Mouse (Mus musculus) neural tube, embryonic 15.5 days (tissue): ENCODE measurements around the gene Krt71. TPM values are rescaled to one million over a fixed set of nuclear protein-coding genes. Genes with fewer than 3 reads are reported as not detected.
"Not testable (repeated sequence)": the region's sequence is repeated elsewhere in the genome, so short reads cannot be mapped to it uniquely, and the experiment has no call there.

Experiments used
- ATAC-seq: fragments of 200-750 bp; cut with Nextera tagmentation; 2 replicates; pipeline ENCODE4 v1.8.0; 2017; ENCODE audit warnings: mild to moderate bottlenecking, moderate TSS enrichment, moderate library complexity; ENCODE audit not compliant: low FRiP score
- H3K27ac ChIP-seq: fragments of 300-500 bp; sonication (generic); replicated peaks from 2 replicates; pipeline ENCODE4 v1.5.1; 2015; ENCODE audit warnings: mild to moderate bottlenecking, inconsistent platforms
- H3K27me3 ChIP-seq: fragments of 300-500 bp; sonication (generic); replicated peaks from 2 replicates; pipeline ENCODE4 v1.6.1; 2015; ENCODE audit warnings: inconsistent platforms
- H3K36me3 ChIP-seq: fragments of 300-500 bp; sonication (generic); 2 replicates; pipeline ENCODE4 v1.6.1; 2015; ENCODE audit warnings: inconsistent platforms
- H3K4me1 ChIP-seq: fragments of 300-500 bp; sonication (generic); 2 replicates; pipeline ENCODE4 v1.6.1; 2015; ENCODE audit warnings: inconsistent platforms
- H3K4me2 ChIP-seq: fragments of 300-500 bp; sonication (generic); 2 replicates; pipeline ENCODE4 v1.6.1; 2015; ENCODE audit warnings: inconsistent platforms, mild to moderate bottlenecking, moderate library complexity
- H3K4me3 ChIP-seq: fragments of 300-500 bp; sonication (generic); replicated peaks from 2 replicates; pipeline ENCODE4 v1.5.1; 2015; ENCODE audit warnings: mild to moderate bottlenecking, inconsistent platforms
- H3K9ac ChIP-seq: fragments of 300-500 bp; sonication (generic); replicated peaks from 2 replicates; pipeline ENCODE4 v1.6.1; 2015; ENCODE audit warnings: mild to moderate bottlenecking, inconsistent platforms
- H3K9me3 ChIP-seq: fragments of 300-500 bp; sonication (generic); replicated peaks from 2 replicates; pipeline ENCODE4 v1.6.1; 2016; ENCODE audit warnings: inconsistent platforms
- WGBS: fragments of 180-500 bp; shearing (Covaris S2); methylation state at CpG from one replicate; pipeline ENCODE4 v1.1.7; 2015; ENCODE audit warnings: mixed read lengths; 5-methylcytosine and 5-hydroxymethylcytosine counted together
- polyA plus RNA-seq: library from polyadenylated mRNA; unstranded; fragments of >200 nt; fragmentation: Nextera tagmentation; extraction: Ambion mirVana; gene quantifications from 2 replicates; pipeline ENCODE4 v1.2.1, GENCODE M21; 2015

The Krt71 gene
- polyA plus RNA-seq, 1 experiment from 2014 or later, result 0.22 TPM

DNA sequence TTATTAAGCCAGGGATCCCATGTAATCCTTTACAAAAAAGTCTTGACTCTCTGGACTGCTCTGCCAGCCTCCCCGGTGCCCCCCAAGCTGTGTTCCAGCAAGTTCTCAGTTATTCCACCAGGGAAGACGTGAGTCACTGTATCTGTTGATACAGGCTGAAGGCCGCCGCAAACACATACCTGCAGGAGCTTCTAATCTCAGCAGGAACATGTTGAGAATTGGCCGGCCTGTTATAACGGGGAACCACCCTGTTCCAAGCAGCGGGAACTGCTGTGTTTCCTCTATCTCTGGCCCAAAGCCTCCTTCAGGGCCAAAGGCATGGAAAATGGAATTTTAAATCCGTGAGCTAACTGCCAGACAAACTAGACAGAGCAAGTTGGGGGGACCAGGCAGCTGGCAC lies 29.2 kb downstream of the Krt71 start:
- no peak overlapping the region for H3K4me2 ChIP-seq
- H3K27me3 ChIP-seq, result no peaks in the 10 kb centered on the region
- no peak for ATAC-seq
- no peaks in the 10 kb centered on the region for H3K4me1 ChIP-seq
- H3K27ac ChIP-seq, result no peak overlapping the region
- 80% methylated on average over 8 of the region's 8 CpGs for WGBS
- no peaks in the 10 kb centered on the region for H3K36me3 ChIP-seq
- H3K9ac ChIP-seq, result no peak overlapping the region
- H3K4me3 ChIP-seq, result no peak overlapping the region
- no peaks in the 10 kb centered on the region for H3K9me3 ChIP-seq

DNA sequence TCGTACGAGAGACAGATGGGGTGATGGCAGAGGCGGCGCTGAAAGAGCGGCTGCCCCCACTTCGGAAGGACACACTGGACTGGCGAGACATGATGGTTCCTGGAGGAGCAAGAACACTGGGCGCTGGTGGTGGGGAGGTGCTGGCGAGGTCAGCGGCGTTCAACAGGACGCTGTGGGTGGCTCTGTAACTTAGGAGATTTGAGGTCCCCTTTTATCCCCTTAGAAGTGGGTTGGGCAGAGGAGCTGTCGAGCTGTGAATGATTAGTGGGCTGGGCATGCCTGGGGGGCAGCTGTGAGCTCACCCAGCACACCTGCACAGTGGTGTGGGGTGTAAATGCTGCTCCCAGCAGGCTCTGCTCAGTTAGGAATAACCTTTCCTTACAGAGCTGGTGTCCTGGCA lies 30.2 kb downstream of the Krt71 start, which contains the start of gene Krt5:
Krt5 (minus strand) TSS at position 179 of the 400 bp plus-strand sequence.
- no peak for ATAC-seq
- Histone ChIP-seq H3K9me3 (no peaks in the 10 kb centered on the region), H3K36me3 (no peaks in the 10 kb centered on the region), H3K4me2 (no peak within 1 kb of the TSS), H3K4me1 (no peaks in the 10 kb centered on the region), H3K27ac (no peak within 1 kb of the TSS), H3K9ac (no peak within 1 kb of the TSS), H3K27me3 (no peaks in the 10 kb centered on the region), H3K4me3 (no peak within 1 kb of the TSS)
- 64% methylated on average over 13 of the region's 13 CpGs for WGBS

DNA sequence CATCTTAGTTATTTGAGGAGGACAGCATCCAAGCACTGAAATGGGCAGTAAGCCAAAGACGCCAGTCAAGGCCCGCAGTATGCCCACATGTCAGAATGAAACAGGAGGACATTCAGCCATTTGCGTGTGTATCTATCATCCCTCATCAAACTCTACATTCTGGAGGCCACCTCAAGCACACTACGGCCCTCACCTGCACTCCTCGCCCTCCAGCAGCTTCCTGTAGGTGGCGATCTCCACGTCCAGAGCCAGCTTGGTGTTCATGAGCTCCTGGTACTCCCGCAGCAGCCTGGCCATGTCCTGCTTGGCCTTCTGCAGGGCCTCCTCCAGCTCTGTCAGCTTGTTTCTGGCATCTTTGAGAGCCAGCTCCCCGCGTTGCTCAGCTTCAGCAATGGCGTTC lies 34.2 kb downstream of the Krt71 start:
- H3K9ac ChIP-seq, result no peak overlapping the region
- no peaks in the 10 kb centered on the region for H3K4me1 ChIP-seq
- no peaks in the 10 kb centered on the region for H3K9me3 ChIP-seq
- no peak overlapping the region for H3K4me2 ChIP-seq
- H3K27ac ChIP-seq, result no peak overlapping the region
- H3K4me3 ChIP-seq, result no peak overlapping the region
- no peaks in the 10 kb centered on the region for H3K36me3 ChIP-seq
- WGBS, result 70% methylated on average over 11 of the region's 11 CpGs
- no peaks in the 10 kb centered on the region for H3K27me3 ChIP-seq
- no peak for ATAC-seq

DNA sequence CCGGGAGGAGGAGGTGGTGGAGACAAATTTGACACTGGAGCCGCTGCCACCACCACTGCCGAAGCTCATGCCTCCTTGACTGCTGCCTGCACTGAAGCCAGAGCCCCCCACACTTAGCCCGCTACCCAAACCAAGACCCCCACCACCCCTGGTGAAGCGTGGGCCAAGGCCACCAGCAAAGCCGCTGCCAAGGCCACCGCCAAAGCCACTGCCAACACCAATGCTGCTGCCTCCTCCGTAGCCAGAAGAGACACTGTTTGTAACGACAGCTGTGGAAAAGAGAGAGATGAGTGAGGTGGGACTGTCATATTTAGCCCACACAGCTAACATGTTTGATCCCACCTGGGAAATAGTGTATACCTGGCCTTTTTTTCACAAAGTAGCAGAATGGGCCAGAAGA lies 35.5 kb downstream of the Krt71 start:
- Histone ChIP-seq H3K27ac (no peak overlapping the region), H3K4me3 (no peak overlapping the region), H3K27me3 (no peaks in the 10 kb centered on the region), H3K9me3 (no peaks in the 10 kb centered on the region), H3K9ac (no peak overlapping the region), H3K4me1 (no peaks in the 10 kb centered on the region), H3K4me2 (no peak overlapping the region), H3K36me3 (no peaks in the 10 kb centered on the region)
- no peak for ATAC-seq
- WGBS, result 93% methylated on average over 9 of the region's 9 CpGs

DNA sequence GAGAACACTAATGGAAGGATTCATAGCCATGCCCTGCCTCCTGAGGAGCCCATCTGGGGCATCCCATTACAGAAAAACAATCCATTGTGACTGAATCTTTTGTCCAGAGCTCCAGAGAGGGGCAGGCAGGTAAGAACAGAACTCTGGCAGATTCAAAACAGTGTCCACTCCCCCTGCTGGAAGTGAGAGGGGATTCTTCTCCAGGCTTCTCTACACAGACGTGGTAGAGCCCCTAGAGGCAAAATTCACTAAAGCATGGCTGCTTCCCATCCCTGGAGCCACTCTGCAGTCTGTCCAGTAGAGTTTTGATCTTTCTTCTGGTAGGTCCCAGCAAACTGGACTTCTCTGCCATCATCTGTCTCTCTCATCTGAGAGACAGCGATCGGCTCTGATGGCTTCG lies 38.8 kb downstream of the Krt71 start:
- no peaks in the 10 kb centered on the region for H3K9me3 ChIP-seq
- H3K36me3 ChIP-seq, result no peaks in the 10 kb centered on the region
- no peak overlapping the region for H3K27ac ChIP-seq
- no peaks in the 10 kb centered on the region for H3K4me1 ChIP-seq
- no peak for ATAC-seq
- WGBS, result 69% methylated on average over 4 of the region's 4 CpGs
- no peaks in the 10 kb centered on the region for H3K27me3 ChIP-seq
- H3K4me2 ChIP-seq, result no peak overlapping the region
- H3K4me3 ChIP-seq, result no peak overlapping the region
- no peak overlapping the region for H3K9ac ChIP-seq

DNA sequence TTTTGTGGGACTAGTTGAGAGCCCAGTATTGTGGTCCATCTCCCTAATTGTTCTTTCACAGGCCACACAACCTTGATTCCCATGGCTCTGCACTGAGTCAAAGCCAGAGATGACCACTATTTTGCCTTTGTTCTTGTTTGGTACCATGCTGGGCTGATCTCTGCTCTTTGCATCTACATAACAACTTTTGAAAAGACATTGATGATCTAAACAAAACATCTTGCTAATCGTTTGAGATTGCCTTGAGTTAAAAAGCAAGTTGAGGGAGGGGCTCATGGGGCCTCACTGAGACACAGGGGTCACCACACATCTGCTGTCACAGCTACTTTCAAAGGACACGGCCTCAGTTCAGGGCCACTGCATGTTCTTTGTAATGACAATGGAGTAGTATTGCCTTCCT lies 40.5 kb downstream of the Krt71 start:
- Histone ChIP-seq H3K27me3 (no peaks in the 10 kb centered on the region), H3K4me2 (no peak overlapping the region), H3K4me3 (no peak overlapping the region), H3K9ac (no peak overlapping the region), H3K27ac (no peak overlapping the region), H3K36me3 (no peaks in the 10 kb centered on the region), H3K4me1 (no peaks in the 10 kb centered on the region), H3K9me3 (no peaks in the 10 kb centered on the region)
- 7% methylated on average over 2 of the region's 2 CpGs for WGBS
- ATAC-seq, result no peak

DNA sequence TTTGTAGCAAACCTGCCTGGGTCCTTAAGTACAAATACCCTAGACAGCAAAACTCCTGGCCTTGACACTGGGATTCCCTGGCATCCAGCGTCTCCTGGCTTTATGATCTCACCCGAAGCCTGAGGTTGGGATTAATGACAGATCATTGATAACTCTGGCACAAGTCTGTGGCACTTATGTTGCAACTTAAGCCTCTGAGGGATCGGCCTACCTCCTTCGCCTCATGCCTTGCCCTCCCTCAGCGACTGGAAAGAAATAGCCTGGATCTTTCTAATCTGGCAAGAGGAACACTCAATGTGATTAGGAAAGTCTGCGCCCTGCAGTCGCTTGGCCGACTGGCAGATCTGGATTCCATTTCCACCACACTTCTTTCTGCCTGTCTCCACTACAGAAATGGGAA lies 43.0 kb downstream of the Krt71 start:
- no peak for ATAC-seq
- Histone ChIP-seq H3K4me1 (no peaks in the 10 kb centered on the region), H3K36me3 (no peaks in the 10 kb centered on the region), H3K27ac (no peak overlapping the region), H3K9ac (no peak overlapping the region), H3K4me3 (no peak overlapping the region), H3K27me3 (no peaks in the 10 kb centered on the region), H3K9me3 (no peaks in the 10 kb centered on the region), H3K4me2 (no peak overlapping the region)
- 87% methylated on average over 8 of the region's 8 CpGs for WGBS

DNA sequence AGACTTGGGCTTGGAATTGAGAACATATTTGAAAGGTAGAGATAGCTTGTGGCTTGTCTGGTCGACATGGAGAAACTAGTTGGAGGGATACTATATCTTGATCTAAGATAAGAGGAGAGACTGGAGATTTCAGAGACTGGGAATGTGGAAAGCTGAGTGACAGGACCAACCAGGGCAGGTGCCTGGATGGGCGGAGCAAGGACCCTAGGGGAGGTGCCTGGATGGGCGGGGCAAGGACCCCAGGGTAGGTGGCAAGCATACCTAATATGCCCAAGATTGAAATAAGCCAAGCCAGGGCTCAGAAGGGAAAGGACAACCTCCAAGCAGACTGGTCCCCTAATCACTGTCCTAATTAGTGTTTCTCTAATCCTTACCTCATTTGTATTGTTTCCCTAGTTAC lies 43.7 kb downstream of the Krt71 start:
- H3K27me3 ChIP-seq, result no peaks in the 10 kb centered on the region
- H3K9me3 ChIP-seq, result no peaks in the 10 kb centered on the region
- no peak overlapping the region for H3K4me3 ChIP-seq
- no peak overlapping the region for H3K4me2 ChIP-seq
- 71% methylated on average over 3 of the region's 3 CpGs for WGBS
- no peak overlapping the region for H3K27ac ChIP-seq
- ATAC-seq, result no peak
- H3K9ac ChIP-seq, result no peak overlapping the region
- no peaks in the 10 kb centered on the region for H3K4me1 ChIP-seq
- no peaks in the 10 kb centered on the region for H3K36me3 ChIP-seq

DNA sequence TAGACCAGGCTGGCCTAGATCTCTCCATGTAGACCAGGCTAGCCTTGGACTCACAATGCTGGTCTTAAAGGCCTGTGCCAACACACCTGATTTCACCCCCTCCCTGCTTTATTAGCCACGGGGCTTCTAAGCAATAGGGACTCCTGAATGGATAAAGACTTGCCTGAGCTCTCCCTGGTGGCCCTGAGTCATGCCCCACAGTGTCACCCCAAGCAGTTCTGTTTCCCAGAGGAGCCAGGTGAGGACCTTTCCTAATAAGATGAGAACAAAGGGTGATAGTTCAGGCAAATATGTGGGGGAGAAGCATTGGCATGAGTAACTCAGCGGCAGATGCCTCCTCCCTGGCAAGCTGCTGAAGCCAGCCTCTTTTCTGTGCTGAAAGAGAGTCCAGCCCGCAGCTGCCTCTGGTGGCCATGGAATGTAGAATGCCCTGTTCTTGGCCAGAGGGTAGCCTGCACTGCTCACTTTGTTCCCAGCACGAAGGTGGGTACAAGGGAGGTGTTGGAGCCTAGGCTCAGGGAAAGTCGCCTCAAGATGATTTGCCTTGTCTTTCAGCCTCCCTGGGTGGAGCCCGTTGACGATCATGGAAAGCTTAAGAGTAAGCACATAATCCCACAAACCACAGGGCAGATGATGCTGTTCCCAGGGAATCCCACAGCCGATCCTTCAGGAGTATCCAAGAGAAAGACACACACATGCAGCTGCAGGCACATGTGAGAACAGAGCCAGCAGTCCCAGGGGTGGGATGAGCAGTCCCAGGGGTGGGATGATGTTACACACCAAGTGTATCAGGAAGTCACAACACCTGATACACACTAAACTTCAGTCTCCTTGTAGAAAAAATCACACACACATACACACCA lies 45.4 kb downstream of the Krt71 start:
- Histone ChIP-seq H3K9ac (no peak overlapping the region), H3K27ac (no peak overlapping the region), H3K27me3 (no peaks in the 10 kb centered on the region), H3K4me1 (no peaks in the 10 kb centered on the region), H3K4me2 (no peak overlapping the region), H3K4me3 (no peak overlapping the region), H3K9me3 (no peaks in the 10 kb centered on the region), H3K36me3 (no peaks in the 10 kb centered on the region)
- WGBS, result 77% methylated on average over 8 of the region's 8 CpGs
- ATAC-seq, result no peak

DNA sequence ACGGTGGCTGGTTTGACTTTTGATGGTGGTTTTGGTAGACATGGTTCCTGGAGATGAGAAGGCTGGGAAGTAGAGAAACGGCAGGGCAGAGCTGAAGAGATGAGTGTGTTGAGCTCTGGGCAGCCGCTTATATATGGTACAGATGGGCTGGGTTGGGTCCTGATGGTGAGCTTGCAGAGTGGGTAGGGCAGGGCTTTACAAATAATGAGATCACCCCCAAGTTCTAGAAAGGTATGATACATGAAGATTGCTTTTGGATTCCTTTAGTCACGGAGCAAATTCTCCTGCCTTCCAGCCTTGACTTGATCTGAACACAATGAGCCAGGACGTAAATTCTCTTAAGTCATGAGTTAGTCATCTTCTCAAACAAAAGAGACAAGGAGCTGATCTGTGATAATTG lies 48.7 kb downstream of the Krt71 start, which contains the start of gene Krt6a:
Krt6a (minus strand) TSS at position 101 of the 400 bp plus-strand sequence.
- no peaks in the 10 kb centered on the region for H3K27me3 ChIP-seq
- no peaks in the 10 kb centered on the region for H3K9me3 ChIP-seq
- H3K9ac ChIP-seq, result no peak within 1 kb of the TSS
- H3K4me3 ChIP-seq, result no peak within 1 kb of the TSS
- H3K36me3 ChIP-seq, result no peaks in the 10 kb centered on the region
- 86% methylated on average over 5 of the region's 5 CpGs for WGBS
- H3K27ac ChIP-seq, result no peak within 1 kb of the TSS
- no peak within 1 kb of the TSS for H3K4me2 ChIP-seq
- ATAC-seq, result no peak
- H3K4me1 ChIP-seq, result no peaks in the 10 kb centered on the region

DNA sequence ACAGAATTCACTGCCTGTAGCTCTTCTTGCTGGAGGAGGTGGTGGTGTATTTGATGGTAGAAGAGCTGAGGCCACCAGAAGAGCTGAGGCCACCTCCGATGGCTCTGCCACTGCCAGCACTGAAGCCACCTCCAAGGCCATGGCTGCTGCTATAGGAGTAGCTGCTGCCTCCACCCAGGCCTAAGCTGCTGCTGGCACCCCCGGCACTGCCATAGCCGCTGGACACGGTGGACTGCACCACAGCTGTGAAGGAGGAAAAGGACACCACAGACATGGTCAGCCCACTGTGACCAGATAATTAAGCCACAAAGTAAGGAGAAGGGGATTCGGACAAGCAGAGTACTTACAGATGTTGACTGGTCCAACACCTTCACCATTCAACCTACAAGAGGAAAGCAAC lies 52.4 kb downstream of the Krt71 start:
- not testable (repeated sequence) for H3K4me2 ChIP-seq, H3K9me3 ChIP-seq, H3K9ac ChIP-seq, H3K36me3 ChIP-seq, H3K27me3 ChIP-seq, H3K27ac ChIP-seq, H3K4me3 ChIP-seq, ATAC-seq, H3K4me1 ChIP-seq
- whole genome bisulfite sequencing, result 95% methylated on average over 5 of the region's 5 CpGs

DNA sequence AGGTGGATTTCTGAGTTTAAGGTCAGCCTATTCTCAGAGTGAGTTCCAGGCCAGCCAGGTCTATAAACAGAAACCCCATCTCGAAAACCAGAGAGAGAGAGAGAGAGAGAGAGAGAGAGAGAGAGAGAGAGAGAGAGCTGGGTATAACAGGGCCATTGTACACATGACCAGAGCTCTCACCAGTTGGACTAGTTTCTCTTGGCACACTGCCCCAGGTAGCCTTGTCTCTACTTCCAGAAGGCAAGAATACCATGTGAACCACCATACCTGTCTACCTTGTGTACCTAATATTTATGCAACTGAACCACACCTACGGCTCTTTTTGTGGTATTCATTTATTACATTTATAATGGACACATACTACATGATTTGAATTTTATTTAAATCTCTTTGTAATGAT lies 54.7 kb downstream of the Krt71 start:
- Histone ChIP-seq H3K4me1 (no peaks in the 10 kb centered on the region), H3K9ac (no peak overlapping the region), H3K27me3 (no peaks in the 10 kb centered on the region), H3K27ac (no peak overlapping the region), H3K4me3 (no peak overlapping the region), H3K4me2 (no peak overlapping the region), H3K9me3 (no peaks in the 10 kb centered on the region), H3K36me3 (no peaks in the 10 kb centered on the region)
- no peak for ATAC-seq
- 83% methylated on average over 2 of the region's 2 CpGs for WGBS
